Mouse (Mus musculus) midbrain, embryonic 16.5 days (tissue): ENCODE measurements around the gene Rcbtb2. TPM values are rescaled to one million over a fixed set of nuclear protein-coding genes. Genes with fewer than 3 reads are reported as not detected.
A peak's percentile ranks its signal among the peaks of the same experiment; 100 is the strongest.

Experiments used
- ATAC-seq: fragments of 200-750 bp; cut with Nextera tagmentation; 2 replicates; pipeline ENCODE4 v1.8.0; 2017; ENCODE audit warnings: moderate TSS enrichment
- H3K27ac ChIP-seq: fragments of 300-500 bp; sonication (generic); 2 replicates; pipeline ENCODE4 v1.5.1; 2014; ENCODE audit warnings: mild to moderate bottlenecking, low read length, mixed read lengths
- H3K27me3 ChIP-seq: fragments of 300-500 bp; sonication (generic); 2 replicates; pipeline ENCODE4 v1.6.1; 2014; ENCODE audit warnings: low read depth, low read length, mixed read lengths; ENCODE audit not compliant: control insufficient read depth, insufficient read depth
- H3K36me3 ChIP-seq: fragments of 300-500 bp; sonication (generic); 2 replicates; pipeline ENCODE4 v1.6.1; 2014; ENCODE audit warnings: mild to moderate bottlenecking, low read length, moderate library complexity, mixed read lengths; ENCODE audit not compliant: control insufficient read depth, insufficient read depth
- H3K4me1 ChIP-seq: fragments of 300-500 bp; sonication (generic); 2 replicates; pipeline ENCODE4 v1.6.1; 2014; ENCODE audit warnings: mild to moderate bottlenecking, low read length, mixed read lengths; ENCODE audit not compliant: control insufficient read depth, insufficient read depth
- H3K4me2 ChIP-seq: fragments of 300-500 bp; sonication (generic); 2 replicates; pipeline ENCODE4 v1.6.1; 2014; ENCODE audit warnings: mild to moderate bottlenecking, low read length, mixed read lengths
- H3K4me3 ChIP-seq: fragments of 300-500 bp; sonication (generic); 2 replicates; pipeline ENCODE4 v1.5.1; 2014; ENCODE audit warnings: low read depth, mild to moderate bottlenecking, low read length, moderate library complexity, mixed read lengths
- H3K9ac ChIP-seq: fragments of 300-500 bp; sonication (generic); 2 replicates; pipeline ENCODE4 v1.6.1; 2014; ENCODE audit warnings: low read depth, low read length, mixed read lengths
- H3K9me3 ChIP-seq: fragments of 300-500 bp; sonication (generic); replicated peaks from 2 replicates; pipeline ENCODE4 v1.6.1; 2014; ENCODE audit warnings: mild to moderate bottlenecking, low read length, mixed read lengths; ENCODE audit not compliant: control insufficient read depth, poor library complexity, severe bottlenecking
- WGBS: fragments of 180-500 bp; shearing (Covaris S2); extraction: QIAGEN DNeasy Blood & Tissue Kit; methylation state at CpG from one replicate; pipeline ENCODE4 v1.1.7; 2014; 5-methylcytosine and 5-hydroxymethylcytosine counted together
- polyA plus RNA-seq: library from polyadenylated mRNA; unstranded; fragments of >200 nt; fragmentation: Nextera tagmentation; extraction: Ambion mirVana; gene quantifications from 2 replicates; pipeline ENCODE4 v1.2.1, GENCODE M21; 2015

Gene Rcbtb2
- polyA plus RNA-seq, 1 experiment from 2014 or later, result 53.0 TPM

DNA sequence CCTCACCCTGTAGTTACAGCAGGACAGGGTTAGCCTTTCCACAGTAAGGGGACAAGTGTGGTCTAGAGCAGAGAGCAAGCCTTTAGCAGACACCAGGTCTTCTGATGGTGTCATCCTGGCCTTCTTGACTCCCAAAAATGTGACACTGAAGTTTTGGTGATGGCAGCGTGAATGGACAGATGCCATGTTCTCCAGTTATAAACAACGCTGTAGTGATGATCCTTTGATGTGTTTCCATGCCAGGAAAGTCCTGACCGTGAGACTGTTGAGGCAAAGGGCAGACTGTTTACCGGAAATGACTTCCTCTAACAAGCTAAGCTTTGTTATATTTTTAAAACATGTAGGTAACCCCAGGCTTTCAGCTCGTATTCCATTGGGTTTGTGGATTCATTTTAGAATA, 17.0 kb downstream of the Rcbtb2 start:
- no peaks in the 10 kb centered on the region; the same call in 1 of the 2 replicates for H3K9me3 ChIP-seq
- no peak overlapping the region for H3K4me3 ChIP-seq
- no peak overlapping the region for H3K9ac ChIP-seq
- H3K36me3 ChIP-seq, result no peaks in the 10 kb centered on the region
- no peak for ATAC-seq
- no peaks in the 10 kb centered on the region for H3K27me3 ChIP-seq
- no peak overlapping the region for H3K4me2 ChIP-seq
- H3K4me1 ChIP-seq, result peaks cover 19% of the 10 kb centered on the region
- no peak overlapping the region for H3K27ac ChIP-seq
- 85% methylated on average over 5 of the region's 5 CpGs for WGBS

DNA sequence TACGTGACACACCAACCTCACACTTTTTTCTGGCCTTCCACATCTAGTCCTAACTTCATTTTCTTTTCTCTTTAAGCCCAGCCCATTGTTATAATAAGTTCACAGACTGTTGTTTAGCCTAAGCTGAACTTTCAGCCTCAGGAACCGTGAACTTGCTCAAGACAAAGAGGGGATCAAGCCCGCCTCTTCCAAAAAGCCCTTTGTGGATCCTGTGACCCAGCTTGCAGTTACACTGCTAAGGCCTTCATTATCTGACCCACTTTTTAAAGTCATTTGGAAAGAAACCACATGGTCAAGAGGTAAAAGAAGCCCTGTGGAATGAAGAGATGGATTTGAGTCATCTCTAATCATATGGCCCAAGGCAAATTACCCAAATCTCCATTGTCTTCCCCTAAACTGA, 19.0 kb downstream of the Rcbtb2 start:
- Histone ChIP-seq H3K9me3 (no peaks in the 10 kb centered on the region), H3K36me3 (no peaks in the 10 kb centered on the region), H3K4me2 (no peak overlapping the region; the same call in 1 of the 2 replicates), H3K4me1 (peaks cover 19% of the 10 kb centered on the region), H3K9ac (no peak overlapping the region), H3K27me3 (no peaks in the 10 kb centered on the region), H3K27ac (peak overlapping the region; percentile 99; the same call in 1 of the 2 replicates), H3K4me3 (no peak overlapping the region; the same call in 1 of the 2 replicates)
- 38% methylated on average over 3 of the region's 3 CpGs for WGBS
- ATAC-seq, result no peak

DNA sequence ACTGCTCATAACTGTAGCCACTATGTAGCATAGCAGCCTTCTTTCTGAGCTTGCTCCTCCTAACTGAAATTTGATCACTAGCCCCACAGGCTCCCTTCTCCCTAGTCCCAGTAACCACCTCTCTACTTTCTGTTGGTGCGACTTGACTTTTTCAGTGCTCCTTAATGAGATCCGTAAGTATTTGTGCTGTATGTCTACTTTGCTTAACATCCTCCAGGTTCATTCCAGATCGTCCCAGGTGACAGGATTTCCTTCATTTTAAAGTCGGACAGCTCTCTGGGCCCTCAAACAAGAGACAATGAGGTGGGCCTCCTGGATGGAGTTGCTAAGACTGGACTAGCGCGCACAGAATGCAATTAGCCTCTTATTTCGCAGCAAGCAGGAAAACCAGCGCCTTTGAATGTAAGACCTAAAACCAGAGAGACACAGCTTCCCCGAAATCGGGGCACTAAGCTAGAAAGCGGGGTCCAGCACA, 19.6 kb downstream of the Rcbtb2 start:
- H3K36me3 ChIP-seq, result no peaks in the 10 kb centered on the region
- WGBS, result under 1% methylated on average over 11 of the region's 11 CpGs
- peak overlapping the region; percentile 98 for H3K9ac ChIP-seq
- no peak; the same call in 1 of the 2 replicates for ATAC-seq
- H3K4me1 ChIP-seq, result peaks cover 19% of the 10 kb centered on the region
- no peaks in the 10 kb centered on the region for H3K9me3 ChIP-seq
- H3K4me2 ChIP-seq, result peak overlapping the region; percentile 84
- no peaks in the 10 kb centered on the region for H3K27me3 ChIP-seq
- H3K4me3 ChIP-seq, result peak overlapping the region; percentile 89
- H3K27ac ChIP-seq, result peak overlapping the region; percentile 99

DNA sequence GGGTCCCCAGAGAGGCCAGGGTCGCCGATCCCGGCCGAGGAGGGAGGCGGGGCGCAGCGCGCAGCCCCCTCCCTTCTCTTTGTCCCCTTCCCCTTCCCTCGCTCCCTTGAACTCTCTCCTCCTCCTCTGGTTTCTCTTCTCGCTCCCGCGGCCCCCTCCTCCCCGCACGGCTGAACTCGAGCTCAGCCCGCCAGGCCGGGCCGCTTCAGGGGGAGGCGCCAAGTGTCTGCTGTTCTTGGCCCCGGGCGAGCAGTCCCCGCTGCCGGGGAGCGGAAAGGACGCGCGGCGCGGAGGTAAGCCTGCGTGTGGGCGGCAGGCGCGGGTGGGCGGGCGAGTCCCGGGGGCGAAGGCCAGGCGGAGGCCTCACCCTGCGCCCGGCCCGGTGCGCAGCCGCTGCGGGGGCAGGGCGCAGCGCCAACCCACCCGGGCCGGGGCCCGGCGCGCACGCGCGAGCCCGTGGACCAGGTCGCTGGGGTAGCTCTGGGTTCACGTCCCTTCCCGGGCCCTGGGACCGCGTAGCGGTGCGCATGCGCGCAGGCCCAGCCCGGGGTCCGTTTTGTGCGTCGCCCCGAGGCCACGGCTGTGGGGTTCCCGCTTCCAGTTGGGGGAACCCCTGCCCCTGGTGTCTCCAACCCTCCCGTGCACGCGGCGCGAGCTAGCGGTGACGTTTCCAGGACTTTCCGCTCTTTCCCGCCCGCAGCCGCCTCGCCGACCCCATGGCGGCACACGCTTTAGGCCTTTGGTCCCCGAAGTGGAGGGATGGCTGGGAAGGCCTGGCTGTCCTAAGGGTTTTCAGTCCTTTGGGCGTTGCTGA, 20.3 kb downstream of the Rcbtb2 start:
- Histone ChIP-seq H3K27ac (peak overlapping the region; percentile 99), H3K4me2 (peak overlapping the region; percentile 84), H3K9me3 (no peaks in the 10 kb centered on the region), H3K27me3 (no peaks in the 10 kb centered on the region), H3K9ac (peak overlapping the region; percentile 98), H3K4me3 (peak overlapping the region; percentile 89), H3K36me3 (no peaks in the 10 kb centered on the region), H3K4me1 (peaks cover 19% of the 10 kb centered on the region)
- ATAC-seq, result peak; percentile 96
- 0% methylated on average over 62 of the region's 88 CpGs for WGBS

DNA sequence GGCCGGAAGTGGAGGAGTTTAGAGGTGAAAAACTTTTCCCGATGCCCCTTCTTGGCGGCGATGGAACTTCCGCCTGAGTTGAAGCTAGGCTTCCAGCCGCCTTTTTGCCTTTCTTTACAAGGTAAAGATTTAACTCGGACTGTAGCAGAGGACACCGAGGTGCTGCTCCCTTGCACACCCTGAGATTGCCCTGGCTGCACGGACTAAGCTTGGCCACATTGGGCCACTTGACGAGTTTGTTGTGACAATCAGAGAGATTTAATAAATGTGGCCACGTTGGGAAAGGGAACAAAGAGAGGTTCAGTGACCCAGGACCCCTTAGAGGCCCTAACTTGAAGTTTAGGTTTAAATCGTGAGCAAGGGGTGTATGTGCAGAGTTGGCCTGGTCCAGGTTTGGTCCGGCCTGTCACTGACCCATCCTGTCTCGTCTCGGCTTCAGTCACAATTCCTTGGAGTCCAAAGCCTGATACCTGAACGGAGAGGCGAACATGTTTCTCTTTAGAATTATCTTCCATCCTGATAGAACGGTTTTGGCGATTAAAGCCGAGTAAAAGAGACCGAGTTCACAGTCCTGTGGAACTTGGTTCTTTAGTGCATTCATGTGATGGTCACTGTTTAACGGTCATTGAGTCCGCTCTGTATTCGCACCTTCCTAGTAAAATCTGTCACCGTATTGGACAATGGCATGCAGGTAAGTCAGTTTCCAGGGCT, 21.0 kb downstream of the Rcbtb2 start:
- 32% methylated on average over 25 of the region's 25 CpGs for WGBS
- peaks cover 19% of the 10 kb centered on the region for H3K4me1 ChIP-seq

DNA sequence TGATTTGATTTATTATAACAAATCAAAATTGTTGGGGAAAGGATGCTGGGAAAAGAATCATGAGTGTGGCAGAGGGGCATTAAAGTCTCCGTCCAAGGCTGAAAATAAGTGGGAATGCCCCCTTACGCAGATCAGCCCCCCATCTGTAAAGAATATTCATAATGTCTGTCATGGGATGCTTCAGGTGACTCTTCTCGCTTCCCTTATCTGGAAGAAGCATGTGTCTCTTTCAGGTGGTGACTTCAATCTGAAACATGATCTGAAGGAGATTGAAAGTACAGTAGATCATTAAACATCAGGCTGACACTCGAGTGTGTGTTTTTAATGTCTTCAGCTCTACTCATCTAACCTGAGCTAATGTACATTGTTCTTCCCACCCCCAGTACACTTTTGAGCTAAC, 22.7 kb downstream of the Rcbtb2 start:
- no peak for ATAC-seq
- H3K36me3 ChIP-seq, result no peaks in the 10 kb centered on the region
- no peak overlapping the region for H3K4me2 ChIP-seq
- 95% methylated on average over 4 of the region's 4 CpGs for WGBS
- H3K9me3 ChIP-seq, result no peaks in the 10 kb centered on the region
- no peak overlapping the region for H3K4me3 ChIP-seq
- H3K4me1 ChIP-seq, result peaks cover 19% of the 10 kb centered on the region
- H3K9ac ChIP-seq, result no peak overlapping the region
- H3K27me3 ChIP-seq, result no peaks in the 10 kb centered on the region
- H3K27ac ChIP-seq, result no peak overlapping the region

More for the DNA sequence above, 21.0 kb downstream of the Rcbtb2 start:
- H3K4me2 ChIP-seq, result peak overlapping the region; percentile 84
- no peaks in the 10 kb centered on the region for H3K36me3 ChIP-seq
- H3K9ac ChIP-seq, result peak overlapping the region; percentile 98
- ATAC-seq, result peak; percentile 33
- H3K4me3 ChIP-seq, result peak overlapping the region; percentile 89
- peak overlapping the region; percentile 99 for H3K27ac ChIP-seq
- H3K9me3 ChIP-seq, result no peaks in the 10 kb centered on the region
- no peaks in the 10 kb centered on the region for H3K27me3 ChIP-seq

DNA sequence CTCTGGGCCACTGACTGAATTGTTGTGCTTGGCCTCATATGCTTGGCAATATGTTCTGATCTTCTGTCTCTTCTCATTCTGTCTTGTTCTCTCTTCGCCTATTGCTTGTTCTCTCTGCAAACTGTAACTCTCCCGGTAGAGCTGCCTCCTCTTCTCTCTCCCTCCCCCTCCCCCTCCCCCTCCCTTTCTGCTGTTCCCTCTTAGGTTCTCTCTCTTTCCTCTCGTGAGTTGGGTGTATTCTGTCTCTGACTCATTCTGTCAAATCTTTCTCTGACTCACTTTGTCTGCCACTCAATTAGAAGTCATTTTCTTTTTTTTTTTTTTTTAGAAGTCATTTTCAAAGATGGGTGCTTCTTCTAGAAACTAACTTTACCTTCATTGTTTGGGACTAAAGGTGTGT, 23.9 kb downstream of the Rcbtb2 start:
- WGBS, result 84% methylated on average over 3 of the region's 3 CpGs
- ATAC-seq, result no peak
- no peaks in the 10 kb centered on the region for H3K9me3 ChIP-seq
- no peak overlapping the region for H3K9ac ChIP-seq
- no peaks in the 10 kb centered on the region for H3K36me3 ChIP-seq
- no peak overlapping the region for H3K27ac ChIP-seq
- H3K4me1 ChIP-seq, result peaks cover 18% of the 10 kb centered on the region
- H3K27me3 ChIP-seq, result no peaks in the 10 kb centered on the region
- no peak overlapping the region for H3K4me3 ChIP-seq
- no peak overlapping the region for H3K4me2 ChIP-seq

DNA sequence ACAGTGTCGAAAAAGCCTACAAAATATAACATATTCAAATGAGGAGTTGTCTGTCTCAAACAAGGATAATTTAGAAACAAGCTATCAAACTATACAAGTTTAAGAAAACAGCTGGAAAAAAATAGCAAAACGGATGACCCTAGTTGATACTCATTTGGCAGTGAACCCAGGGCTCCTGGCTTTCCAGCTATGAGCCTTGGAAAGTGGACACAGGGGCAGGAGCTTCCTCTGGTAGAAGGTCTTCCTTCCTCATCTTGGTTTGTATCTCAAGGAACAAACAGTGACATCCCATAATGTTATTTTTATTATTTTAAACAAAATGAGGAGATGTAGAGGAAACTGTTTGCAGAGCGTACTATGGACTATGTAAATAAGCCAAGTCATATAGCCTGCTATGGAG, 25.3 kb downstream of the Rcbtb2 start:
- ATAC-seq, result no peak
- Histone ChIP-seq H3K4me1 (peaks cover 10% of the 10 kb centered on the region; the same call in 1 of the 2 replicates), H3K36me3 (no peaks in the 10 kb centered on the region), H3K4me3 (no peak overlapping the region), H3K27me3 (no peaks in the 10 kb centered on the region), H3K4me2 (no peak overlapping the region), H3K9me3 (no peaks in the 10 kb centered on the region), H3K27ac (no peak overlapping the region), H3K9ac (no peak overlapping the region)
- 88% methylated on average over 3 of the region's 3 CpGs for WGBS

DNA sequence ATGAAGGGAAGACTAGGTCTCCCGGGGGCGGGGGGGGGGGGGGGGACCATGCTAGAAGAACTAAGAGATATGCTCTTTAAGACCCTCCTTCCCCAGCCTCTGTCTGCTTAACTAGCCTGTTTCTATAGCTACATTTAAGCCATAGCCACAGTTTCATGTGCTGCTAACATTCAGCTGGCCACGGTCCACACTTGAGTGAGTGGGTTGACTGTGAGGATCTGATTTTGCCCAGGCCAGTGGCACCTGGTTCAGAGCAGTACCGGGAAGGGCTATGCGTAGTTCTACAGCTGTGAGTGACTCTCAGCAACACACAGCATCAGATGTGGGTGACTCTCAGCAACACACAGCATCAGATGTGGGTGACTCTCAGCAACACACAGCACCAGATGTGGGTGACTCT, 38.5 kb downstream of the Rcbtb2 start:
- Histone ChIP-seq H3K9ac (no peak overlapping the region), H3K27ac (no peak overlapping the region), H3K4me3 (no peak overlapping the region), H3K4me1 (no peaks in the 10 kb centered on the region), H3K36me3 (peaks cover 19% of the 10 kb centered on the region), H3K4me2 (no peak overlapping the region), H3K9me3 (no peaks in the 10 kb centered on the region), H3K27me3 (no peaks in the 10 kb centered on the region)
- ATAC-seq, result no peak
- WGBS, result 98% methylated on average over 4 of the region's 5 CpGs
